Mouse (Mus musculus): Measurements from ENCODE around the gene Abcb6.

DNA sequence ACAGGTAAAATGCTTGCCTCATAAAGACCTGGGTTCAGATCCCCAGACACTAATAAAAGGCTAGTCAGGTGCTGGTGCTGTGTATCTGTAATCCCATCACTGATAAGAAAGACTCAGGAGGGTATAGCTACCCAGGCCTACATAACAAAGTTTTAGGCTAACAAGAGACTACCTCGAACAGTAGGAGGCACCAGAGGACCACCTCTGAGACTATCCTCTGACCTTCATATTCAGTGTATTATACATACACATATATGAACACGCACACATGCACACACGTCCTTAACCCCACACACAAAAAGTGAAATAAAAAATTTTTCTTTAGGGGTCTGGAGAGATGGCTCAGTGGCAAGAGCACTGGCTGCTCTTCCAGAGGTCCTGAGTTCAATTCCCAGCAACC lies 58.0 kb downstream of the Abcb6 start:
- TF ChIP-seq CTCF (IDR thresholded peaks at IDR 0.05; ENCODE audit: low read depth) = peak; percentile 48; the same call in 1 of the 2 replicates
- TF ChIP-seq EP300 (IDR thresholded peaks at IDR 0.05; ENCODE audit: low read depth) = no peak
